Mouse (Mus musculus) G1E (cell line): ENCODE measurements around the gene Haus7. TPM values are rescaled to one million over a fixed set of nuclear protein-coding genes. Genes with fewer than 3 reads are reported as not detected.

Experiments
- ATAC-seq: 2 replicates; pipeline ENCODE4 v1.8.0; 2016; ENCODE audit warnings: mild to moderate bottlenecking; ENCODE audit not compliant: insufficient number of reproducible peaks, poor library complexity, low FRiP score, severe bottlenecking; ENCODE audit errors: extremely low read depth
- DNase-seq: peaks from one replicate; pipeline ENCODE4 v3.0.0; 2012; ENCODE audit warnings: low spot score
- H3K27me3 ChIP-seq: 2 replicates; pipeline ENCODE4 v1.6.1; 2012; ENCODE audit warnings: mild to moderate bottlenecking, low read length, inconsistent platforms; ENCODE audit not compliant: insufficient read depth
- H3K36me3 ChIP-seq: replicated peaks from 2 replicates; pipeline ENCODE3; 2012; ENCODE audit warnings: mild to moderate bottlenecking, inconsistent platforms
- H3K4me1 ChIP-seq: 2 replicates; pipeline ENCODE4 v1.6.1; 2012; ENCODE audit warnings: low read depth, low read length, inconsistent platforms, mixed read lengths; ENCODE audit not compliant: insufficient read depth
- H3K4me3 ChIP-seq: 2 replicates; pipeline ENCODE4 v1.5.1; 2012; ENCODE audit warnings: low read depth, mild to moderate bottlenecking, inconsistent platforms, low read length, moderate library complexity, mixed read lengths
- H3K9me3 ChIP-seq: replicated peaks from 2 replicates; pipeline ENCODE4 v1.6.1; 2012; ENCODE audit warnings: inconsistent platforms
- CTCF ChIP-seq: IDR thresholded peaks from 2 replicates; pipeline ENCODE4 v1.5.1; 2012; ENCODE audit warnings: low read depth, low read length, inconsistent platforms, mixed read lengths
- GATA1 ChIP-seq: IDR thresholded peaks from 2 replicates; pipeline ENCODE4 v1.6.1; 2012; ENCODE audit warnings: borderline replicate concordance, low read length, inconsistent platforms, mixed read lengths
- GATA2 ChIP-seq: IDR thresholded peaks from 2 replicates; pipeline ENCODE4 v1.6.1; 2012; ENCODE audit warnings: low read depth, low read length, inconsistent platforms, borderline replicate concordance
- POLR2AphosphoS5 ChIP-seq: IDR thresholded peaks from 2 replicates; pipeline ENCODE4 v1.6.1; 2012; ENCODE audit warnings: low read depth, low read length, inconsistent platforms; ENCODE audit not compliant: insufficient replicate concordance
- TAL1 ChIP-seq: conservative IDR thresholded peaks from 2 replicates; pipeline ENCODE4 v1.6.1; 2012; ENCODE audit warnings: low read depth, low read length, inconsistent platforms, mixed read lengths
- polyA plus RNA-seq: library from polyadenylated mRNA; stranded (reverse); fragments of >175 nt; gene quantifications from 2 replicates; pipeline ENCODE4 v1.2.3, GENCODE M21; 2012
- total RNA-seq, 2 experiments: library from RNA; stranded (forward) in 1 of 2; stranded (reverse) in 1 of 2; fragments of 200-1000 nt in 1 of 2; fragments of >200 nt in 1 of 2; fragmentation: Nextera tagmentation in 1 of 2; gene quantifications; 2 replicates each; pipeline ENCODE4 v1.2.3; 2014 to 2017

Gene Haus7
- total and polyA plus RNA-seq, 3 experiments: 3.9 to 34.1 (median 14.4) TPM

DNA sequence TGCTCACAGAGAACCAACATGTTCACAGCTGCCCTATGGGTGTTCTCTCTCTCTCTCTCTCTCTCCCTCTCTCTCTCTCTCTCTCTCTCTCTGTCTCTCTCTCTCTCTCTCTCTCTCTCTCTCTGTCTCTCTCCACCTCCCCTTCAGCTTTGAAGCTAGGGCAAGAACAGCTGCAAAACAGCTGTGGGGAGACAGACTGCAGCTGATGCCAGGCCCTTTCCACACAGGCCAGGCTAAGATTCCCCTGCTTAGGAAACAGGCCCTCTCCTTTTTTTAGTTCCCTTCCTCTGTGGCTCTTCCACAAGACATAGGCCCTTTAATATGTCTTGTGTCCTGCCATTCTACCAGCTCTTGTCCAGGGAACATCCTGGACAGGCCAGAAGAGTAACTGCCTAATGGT is 20.8 kb upstream of the Haus7 start:
- Histone ChIP-seq H3K4me3 (no peak overlapping the region), H3K4me1 (no peaks in the 10 kb centered on the region), H3K9me3 (no peaks in the 10 kb centered on the region), H3K36me3 (no peaks in the 10 kb centered on the region), H3K27me3 (0 out of 2 replicates have a peak, but pooled peaks cover 9% of the 10 kb centered on the region)
- TF ChIP-seq CTCF (no peak), GATA1 (no peak), POLR2AphosphoS5 (no peak), TAL1 (no peak), GATA2 (no peak)
- DNase-seq (no peak), ATAC-seq (no peak)

DNA sequence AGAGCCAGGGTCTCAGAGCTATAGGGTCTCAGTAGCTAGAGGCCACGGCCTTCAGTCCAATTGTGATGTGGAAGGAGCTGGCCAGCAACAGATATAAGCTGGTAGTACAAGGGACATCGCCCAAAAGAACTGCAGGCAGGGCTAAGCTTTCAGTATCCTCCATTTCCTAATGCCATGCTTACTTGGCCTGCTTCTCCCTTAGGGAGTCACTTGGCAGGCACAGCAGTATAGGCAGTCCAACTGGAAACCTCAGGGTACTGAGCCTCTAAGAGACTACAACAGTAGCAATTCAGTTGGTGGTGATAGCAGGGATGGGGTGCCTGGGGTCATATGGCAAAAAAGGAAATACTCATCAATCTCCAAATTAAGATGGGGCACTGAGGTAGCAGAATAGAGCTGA is 18.7 kb upstream of the Haus7 start:
- Histone ChIP-seq H3K27me3 (0 out of 2 replicates have a peak, but pooled peaks cover 5% of the 10 kb centered on the region), H3K36me3 (no peaks in the 10 kb centered on the region), H3K9me3 (no peaks in the 10 kb centered on the region), H3K4me3 (no peak overlapping the region), H3K4me1 (no peaks in the 10 kb centered on the region)
- ATAC-seq: no peak
- no peak for DNase-seq
- TF ChIP-seq TAL1 (no peak), POLR2AphosphoS5 (no peak), GATA1 (no peak), GATA2 (no peak), CTCF (no peak)

DNA sequence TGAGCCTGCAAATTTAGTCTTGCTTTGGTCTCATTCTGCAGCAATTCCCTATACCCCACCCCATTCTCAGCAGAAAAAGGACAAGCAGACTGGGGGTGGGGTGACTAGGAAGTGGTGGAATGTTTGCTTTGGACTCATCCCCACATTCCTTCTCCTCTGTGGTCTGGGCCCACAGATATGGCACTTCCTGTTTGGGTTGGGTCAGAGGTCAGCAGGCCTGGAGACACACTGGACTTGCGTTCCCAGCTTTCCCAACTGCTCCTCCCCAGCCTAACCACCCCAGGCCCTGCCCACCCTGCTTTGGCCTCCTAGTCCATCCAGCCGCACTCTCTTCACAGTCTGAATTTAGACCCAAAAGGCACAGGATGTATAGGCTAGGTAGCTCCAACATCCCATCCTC is 17.8 kb upstream of the Haus7 start:
- ATAC-seq (no peak), DNase-seq (no peak)
- no peaks in the 10 kb centered on the region for H3K9me3 ChIP-seq
- TF ChIP-seq CTCF (no peak), POLR2AphosphoS5 (no peak), TAL1 (no peak), GATA2 (no peak)
- 0 out of 2 replicates have a peak, but pooled peaks cover 5% of the 10 kb centered on the region for H3K27me3 ChIP-seq
- no peak overlapping the region for H3K4me3 ChIP-seq
- H3K36me3 ChIP-seq: no peaks in the 10 kb centered on the region
- no peaks in the 10 kb centered on the region for H3K4me1 ChIP-seq

DNA sequence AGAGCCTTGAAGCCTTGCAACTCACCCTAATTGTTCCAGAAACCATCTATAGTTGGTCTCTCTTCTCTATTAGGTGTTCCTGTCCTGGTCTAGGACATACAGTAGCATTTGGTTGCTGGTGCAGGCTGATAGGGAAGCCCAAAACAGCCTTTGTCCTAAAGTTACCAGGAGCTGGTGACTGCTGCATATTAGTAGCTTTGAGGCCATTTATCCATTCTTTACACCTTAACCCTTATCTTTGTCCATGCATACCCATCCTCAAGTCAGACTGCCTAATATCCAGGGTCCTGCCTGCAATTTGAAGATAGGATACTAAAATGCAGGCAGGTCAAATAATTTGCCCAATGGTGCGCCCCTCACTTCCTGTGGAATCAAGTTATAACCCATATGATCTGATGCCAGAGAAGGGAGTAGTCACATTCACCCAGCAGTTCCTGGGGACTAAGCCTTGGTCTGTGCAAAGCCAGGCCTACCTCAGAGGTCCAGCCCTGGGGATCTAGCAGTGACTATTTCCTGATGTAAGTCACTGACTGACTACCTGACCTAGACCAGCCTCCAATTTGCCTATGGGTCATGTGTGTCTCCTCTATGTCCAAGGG is 16.9 kb upstream of the Haus7 start:
- ATAC-seq: no peak
- H3K36me3 ChIP-seq: no peaks in the 10 kb centered on the region
- no peaks in the 10 kb centered on the region for H3K4me1 ChIP-seq
- DNase-seq: no peak
- no peak overlapping the region for H3K4me3 ChIP-seq
- no peaks in the 10 kb centered on the region for H3K9me3 ChIP-seq
- 0 out of 2 replicates have a peak, but pooled peaks cover 5% of the 10 kb centered on the region for H3K27me3 ChIP-seq
- TF ChIP-seq CTCF (no peak), TAL1 (no peak), GATA1 (no peak), POLR2AphosphoS5 (no peak), GATA2 (no peak)

DNA sequence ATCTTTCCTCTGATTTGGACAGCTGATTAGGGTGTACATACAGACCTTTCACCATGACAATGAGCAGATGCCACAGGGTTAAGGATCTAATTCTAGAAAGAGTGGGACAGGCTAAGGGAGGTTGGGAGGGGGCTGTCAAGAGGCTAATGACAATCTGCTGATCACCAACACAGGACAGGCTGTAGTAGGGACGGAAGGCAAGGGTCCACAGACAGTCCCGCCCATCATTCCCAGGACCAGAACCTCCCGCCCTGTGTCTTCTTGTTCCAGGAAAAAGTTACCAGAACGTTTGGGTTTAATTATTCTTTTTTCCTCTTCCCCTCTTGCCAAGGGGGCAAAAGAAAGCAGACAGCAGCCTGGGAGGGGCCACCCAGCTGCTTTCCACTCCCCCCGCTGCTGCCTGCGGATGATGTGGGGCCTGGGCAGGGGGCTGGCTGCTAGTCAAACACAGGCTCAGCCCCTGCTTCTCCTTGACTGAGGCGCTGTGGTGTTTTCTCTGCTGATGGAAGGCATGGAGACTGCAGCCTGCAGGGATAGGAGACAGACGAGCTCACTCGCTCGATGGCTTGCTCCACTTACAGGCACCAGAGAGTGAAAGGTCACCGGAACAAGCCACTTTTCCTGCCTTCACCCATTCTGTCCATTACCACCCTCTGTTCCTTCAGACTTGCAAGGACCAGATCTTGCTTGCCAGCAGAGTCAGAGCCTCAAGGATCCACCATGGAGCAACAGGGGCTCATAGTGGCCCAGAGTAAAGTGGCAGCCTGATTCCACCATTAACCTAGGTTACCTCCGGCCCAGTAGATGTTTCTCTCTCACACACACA is 15.7 kb upstream of the Haus7 start:
- no peaks in the 10 kb centered on the region for H3K36me3 ChIP-seq
- TF ChIP-seq GATA2 (no peak), CTCF (no peak), TAL1 (no peak), GATA1 (no peak), POLR2AphosphoS5 (no peak)
- DNase-seq: no peak
- H3K4me1 ChIP-seq: no peaks in the 10 kb centered on the region
- H3K9me3 ChIP-seq: no peaks in the 10 kb centered on the region
- no peak for ATAC-seq
- no peak overlapping the region for H3K4me3 ChIP-seq
- 0 out of 2 replicates have a peak, but pooled peaks cover 5% of the 10 kb centered on the region for H3K27me3 ChIP-seq

DNA sequence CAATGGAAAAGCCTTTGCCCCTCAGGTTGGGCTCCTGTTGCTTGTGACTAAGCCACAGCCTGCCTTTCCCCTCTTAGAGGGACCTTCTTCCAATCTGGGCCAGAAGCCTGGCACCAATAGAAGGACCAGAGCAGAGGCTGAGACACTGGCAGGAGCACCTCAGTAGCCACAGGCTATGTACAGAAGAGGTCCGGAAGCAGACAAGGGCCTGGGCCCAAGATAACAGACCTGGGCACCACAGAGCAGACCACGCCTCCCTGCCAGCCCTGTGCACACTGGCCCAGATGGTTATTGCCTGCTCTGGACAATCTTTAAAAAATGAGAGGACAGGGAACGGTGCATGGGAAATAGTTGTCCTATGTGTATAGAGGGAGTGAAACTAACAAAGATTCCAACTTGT is 12.9 kb upstream of the Haus7 start:
- TF ChIP-seq GATA2 (no peak), GATA1 (no peak), CTCF (no peak), POLR2AphosphoS5 (no peak), TAL1 (no peak)
- Histone ChIP-seq H3K4me1 (no peaks in the 10 kb centered on the region), H3K36me3 (no peaks in the 10 kb centered on the region), H3K4me3 (no peak overlapping the region), H3K9me3 (no peaks in the 10 kb centered on the region), H3K27me3 (peaks cover 10% of the 10 kb centered on the region; the same call in 1 of the 2 replicates)
- ATAC-seq (no peak), DNase-seq (no peak)
